Mouse (Mus musculus): ENCODE measurements around the gene Gm29797.

The Gm29797 gene

GRCm38 (mm10) chr2:181695776-181696175, 38.9 kb downstream of the Gm29797 start:
- no peak for DNase-seq (ENCODE audit: low read depth in 2 of 2, low spot score in 2 of 2)

GRCm38 (mm10) chr2:181696801-181697420, 40.1 kb downstream of the Gm29797 start:
- DNase-seq (ENCODE audit: low read depth in 2 of 2, low spot score in 2 of 2): no peak

GRCm38 (mm10) chr2:181698241-181698640, 41.4 kb downstream of the Gm29797 start, which contains the start of gene Lkaaear1:
Lkaaear1 (minus strand) TSS chr2:181698442.
- DNase-seq (ENCODE audit: low read depth in 2 of 2, low spot score in 2 of 2): no peak

- DNase-seq (ENCODE audit: low read depth in 2 of 2, low spot score in 2 of 2): peak in 1 of 2 experiments; percentile 37
Measured at GRCm38 (mm10) chr2:181706668-181707067, 49.8 kb downstream of the Gm29797 start.
